Mouse (Mus musculus) liver, embryonic 14.5 days (tissue): Measurements from ENCODE around the gene Serpina3b. TPM values are rescaled to one million over a fixed set of nuclear protein-coding genes. Genes with fewer than 3 reads are reported as not detected.

Experiments
- ATAC-seq: fragments of 200-750 bp; cut with Nextera tagmentation; 2 replicates; pipeline ENCODE4 v1.8.0; 2017; ENCODE audit warnings: moderate number of reproducible peaks, mild to moderate bottlenecking, moderate library complexity; ENCODE audit not compliant: insufficient read depth
- DNase-seq, 3 experiments: peaks; one replicate each; pipeline ENCODE4 v3.0.0-alpha.2; 2012 to 2013; ENCODE audit warnings: low read depth in 3 of 3, low spot score in 3 of 3
- H3K27ac ChIP-seq: fragments of 300-500 bp; sonication (generic); 2 replicates; pipeline ENCODE4 v1.5.1; 2014; ENCODE audit warnings: moderate library complexity, mild to moderate bottlenecking, control low read depth, inconsistent platforms
- H3K27me3 ChIP-seq: fragments of 300-500 bp; sonication (generic); 2 replicates; pipeline ENCODE4 v1.6.1; 2014; ENCODE audit warnings: mild to moderate bottlenecking, low read length, moderate library complexity; ENCODE audit not compliant: control insufficient read depth, insufficient read depth
- H3K36me3 ChIP-seq: fragments of 300-500 bp; sonication (generic); replicated peaks from 2 replicates; pipeline ENCODE4 v1.6.1; 2014; ENCODE audit warnings: low read depth; ENCODE audit not compliant: control insufficient read depth, insufficient read depth
- H3K4me1 ChIP-seq, 2 experiments: fragments of 200-500 bp in 1 of 2; fragments of 300-500 bp in 1 of 2; sonication (generic) in 1 of 2; replicated peaks; 2 replicates each; pipeline ENCODE4 v1.6.1; 2012 to 2014; ENCODE audit warnings: antibody characterized with exemption in 1 of 2, inconsistent platforms in 1 of 2, low read length in 1 of 2; ENCODE audit not compliant: control insufficient read depth in 2 of 2, insufficient read depth in 2 of 2
- H3K4me2 ChIP-seq: fragments of 300-500 bp; sonication (generic); 2 replicates; pipeline ENCODE4 v1.6.1; 2014; ENCODE audit warnings: low read depth, mild to moderate bottlenecking, control low read depth, moderate library complexity
- H3K4me3 ChIP-seq, 2 experiments: fragments of 200-500 bp in 1 of 2; fragments of 300-500 bp in 1 of 2; sonication (generic) in 1 of 2; 2 replicates each; pipeline ENCODE4 v1.5.1; 2012 to 2014; ENCODE audit warnings: low read depth in 2 of 2, low read length in 2 of 2, mild to moderate bottlenecking in 2 of 2, control low read depth in 1 of 2, inconsistent platforms in 1 of 2, moderate library complexity in 1 of 2; ENCODE audit not compliant: insufficient read depth in 1 of 2
- H3K9ac ChIP-seq: fragments of 300-500 bp; sonication (generic); replicated peaks from 2 replicates; pipeline ENCODE4 v1.6.1; 2014; ENCODE audit warnings: mild to moderate bottlenecking, control low read depth, moderate library complexity
- H3K9me3 ChIP-seq: fragments of 300-500 bp; sonication (generic); 2 replicates; pipeline ENCODE4 v1.6.1; 2016; ENCODE audit warnings: low read length, mixed read lengths; ENCODE audit not compliant: control insufficient read depth
- CTCF ChIP-seq: IDR thresholded peaks from 2 replicates; pipeline ENCODE4 v1.5.1; 2016; ENCODE audit warnings: antibody characterized with exemption, low read depth, control low read depth
- EP300 ChIP-seq: IDR thresholded peaks from 2 replicates; pipeline ENCODE4 v1.6.1; 2016; ENCODE audit warnings: antibody characterized with exemption, low read depth
- WGBS: fragments of 180-500 bp; shearing (Covaris S2); extraction: QIAGEN DNeasy Blood & Tissue Kit; methylation state at CpG from one replicate; pipeline ENCODE4 v1.1.7; 2014; ENCODE audit not compliant: insufficient replicate concordance; 5-methylcytosine and 5-hydroxymethylcytosine counted together
- polyA plus RNA-seq, 2 experiments: library from polyadenylated mRNA; depleted of rRNA in 1 of 2; stranded (reverse) in 1 of 2; unstranded in 1 of 2; fragments of >200 nt; fragmentation: Nextera tagmentation in 1 of 2; extraction: Ambion mirVana in 1 of 2; gene quantifications; 2 replicates each; pipeline versions ENCODE4 v1.2.1 to v1.2.3; 2012 to 2014

Serpina3b gene
- polyA plus RNA-seq, 2 experiments: 0.10 to 0.11 TPM

DNA sequence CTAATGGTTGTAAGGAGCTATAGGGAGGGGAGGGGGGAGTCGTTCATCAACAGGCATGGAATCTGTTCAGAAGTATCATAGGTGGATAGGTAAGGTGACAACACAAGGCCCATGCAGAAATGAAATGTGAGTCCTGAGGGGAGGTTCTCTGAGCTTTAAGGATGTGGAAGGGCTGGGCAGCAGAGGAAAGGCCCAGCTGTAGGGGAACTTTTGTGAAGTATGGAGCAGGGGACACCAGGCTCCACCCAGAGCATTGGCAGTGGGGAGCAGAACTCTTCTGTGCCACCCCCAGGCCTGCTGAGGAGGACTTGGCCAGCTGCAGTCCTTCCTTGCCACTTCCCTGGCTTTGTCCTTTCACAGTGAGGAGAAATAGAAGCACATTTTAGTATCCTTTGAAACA lies 13.7 kb downstream of the Serpina3b start:
- Histone ChIP-seq H3K27ac (no peak overlapping the region), H3K4me1 (no peaks in the 10 kb centered on the region), H3K27me3 (no peaks in the 10 kb centered on the region), H3K4me3 (no peak overlapping the region), H3K9ac (no peak overlapping the region), H3K9me3 (no peaks in the 10 kb centered on the region), H3K4me2 (no peak overlapping the region), H3K36me3 (no peaks in the 10 kb centered on the region)
- no peak for ATAC-seq
- TF ChIP-seq CTCF: no peak
- TF ChIP-seq EP300: no peak
- no peak for DNase-seq
- WGBS: 42% methylated on average over 1 of the region's 1 CpGs

DNA sequence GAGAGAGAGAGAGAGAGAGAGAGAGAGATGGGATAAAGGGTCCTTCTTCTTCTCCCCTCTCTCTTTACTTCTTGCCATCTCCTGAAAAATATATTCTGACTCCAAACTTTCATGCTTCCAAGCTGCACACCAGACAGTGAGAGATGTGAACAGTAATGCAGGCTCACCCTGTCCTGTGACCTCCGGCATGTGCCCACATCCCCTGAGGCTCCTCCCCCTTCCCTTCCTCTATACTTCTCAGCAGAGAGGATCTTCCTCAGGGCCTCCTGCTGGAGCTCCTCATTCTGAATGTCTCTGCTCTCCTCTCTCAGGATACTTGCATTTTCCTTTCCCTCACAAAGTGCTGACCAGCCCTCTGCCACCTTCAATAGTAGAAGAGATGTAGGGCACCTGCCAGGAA lies 14.6 kb downstream of the Serpina3b start:
- Histone ChIP-seq H3K9ac (no peak overlapping the region), H3K9me3 (no peaks in the 10 kb centered on the region), H3K4me3 (no peak overlapping the region), H3K27ac (no peak overlapping the region), H3K4me2 (no peak overlapping the region), H3K4me1 (no peaks in the 10 kb centered on the region), H3K36me3 (no peaks in the 10 kb centered on the region), H3K27me3 (no peaks in the 10 kb centered on the region)
- no peak for DNase-seq
- TF ChIP-seq CTCF (no peak), EP300 (no peak)
- WGBS: 5% methylated on average over 1 of the region's 1 CpGs
- no peak for ATAC-seq

DNA sequence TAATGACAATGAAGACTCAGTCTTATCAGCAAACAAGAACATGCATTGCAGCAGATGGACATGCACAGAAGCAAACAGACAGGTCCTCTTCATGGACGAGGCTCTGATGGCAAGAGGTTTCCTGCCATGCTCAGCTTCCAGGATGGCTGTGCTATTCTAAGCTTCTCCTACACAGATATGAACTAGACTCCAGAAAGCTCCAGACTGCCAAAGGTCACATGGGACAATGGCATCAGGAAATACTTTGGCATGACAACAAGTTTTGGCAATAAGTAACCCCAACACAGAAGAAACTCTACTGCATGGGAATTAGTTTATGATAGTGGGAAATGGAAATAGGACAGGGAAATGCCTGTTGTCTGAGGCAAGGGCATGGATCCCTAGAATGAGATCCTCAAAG lies 15.5 kb downstream of the Serpina3b start:
- Histone ChIP-seq H3K9me3 (no peaks in the 10 kb centered on the region), H3K27me3 (no peaks in the 10 kb centered on the region), H3K36me3 (no peaks in the 10 kb centered on the region), H3K27ac (no peak overlapping the region), H3K4me3 (no peak overlapping the region), H3K4me2 (no peak overlapping the region), H3K4me1 (no peaks in the 10 kb centered on the region), H3K9ac (no peak overlapping the region)
- 33% methylated on average over 1 of the region's 1 CpGs for WGBS
- TF ChIP-seq EP300 (no peak), CTCF (no peak)
- ATAC-seq: no peak
- DNase-seq: no peak

DNA sequence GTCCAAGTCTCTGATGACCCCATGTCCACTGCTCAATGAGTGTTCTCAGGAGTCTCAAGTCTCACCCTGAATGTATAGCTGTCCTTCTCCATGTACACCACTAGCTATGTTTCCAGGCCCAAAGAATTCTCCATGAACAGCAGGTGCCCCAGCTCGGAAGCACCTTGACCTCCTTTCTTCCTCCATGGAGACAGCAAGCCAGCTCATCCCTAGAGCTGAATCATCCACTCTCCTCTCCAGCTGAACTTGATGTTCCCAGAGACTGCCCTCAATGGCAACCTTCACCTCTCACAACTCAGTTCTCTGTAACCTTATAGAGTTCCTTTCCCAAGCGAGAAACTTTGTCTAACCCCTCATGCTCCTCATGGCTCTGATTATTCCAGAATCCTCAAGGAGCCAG lies 17.8 kb downstream of the Serpina3b start:
- Histone ChIP-seq H3K4me2 (no peak overlapping the region), H3K4me3 (no peak overlapping the region), H3K9ac (no peak overlapping the region), H3K36me3 (no peaks in the 10 kb centered on the region), H3K27me3 (no peaks in the 10 kb centered on the region), H3K27ac (no peak overlapping the region), H3K9me3 (no peaks in the 10 kb centered on the region), H3K4me1 (no peaks in the 10 kb centered on the region)
- no peak for ATAC-seq
- TF ChIP-seq EP300 (no peak), CTCF (no peak)
- DNase-seq: no peak
- 45% methylated on average over 2 of the region's 2 CpGs for WGBS

DNA sequence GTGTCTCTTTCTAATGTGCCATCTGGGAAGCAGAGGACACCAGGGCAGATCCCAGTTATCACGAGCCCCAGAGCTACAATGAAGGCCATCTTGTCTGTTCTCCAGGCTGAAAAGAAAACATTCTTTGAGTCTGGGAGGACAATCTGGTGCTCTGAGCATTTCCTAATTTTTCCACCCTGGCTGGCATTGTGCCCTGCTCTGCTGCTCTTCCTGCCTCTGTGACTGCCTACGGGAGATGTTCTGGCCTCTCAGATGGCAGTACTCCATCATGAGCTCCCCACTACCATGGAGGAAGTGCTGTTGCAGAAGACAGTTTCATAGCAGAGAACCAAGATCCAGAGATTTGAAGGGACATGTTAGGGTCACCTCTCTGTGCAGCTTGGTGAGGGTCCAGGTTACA lies 24.2 kb downstream of the Serpina3b start:
- WGBS: 55% methylated on average over 2 of the region's 2 CpGs
- Histone ChIP-seq H3K9ac (no peak overlapping the region), H3K9me3 (no peaks in the 10 kb centered on the region), H3K27me3 (no peaks in the 10 kb centered on the region), H3K4me1 (no peaks in the 10 kb centered on the region), H3K4me2 (no peak overlapping the region), H3K4me3 (no peak overlapping the region), H3K36me3 (no peaks in the 10 kb centered on the region), H3K27ac (no peak overlapping the region)
- ATAC-seq: no peak
- DNase-seq: no peak
- TF ChIP-seq EP300 (no peak), CTCF (no peak)
